Mouse (Mus musculus): ENCODE measurements around the gene Sp4. TPM values are rescaled to one million over a fixed set of nuclear protein-coding genes. Genes with fewer than 3 reads are reported as not detected.

The Sp4 gene
- polyA plus RNA-seq, 1 experiment from 2014 or later = 7.8 TPM

Other genes with a start within 250 kb of the Sp4 start
- 0.35 and 0.47 TPM in 2 replicates for gene Dnah11, start 102.4 kb downstream of the Sp4 start, polyA plus RNA-seq (2015; fragmentation: Nextera tagmentation; extraction: Ambion mirVana)